Mouse (Mus musculus) MEL (cell line): Measurements from ENCODE around the gene Bmp6.

Experiments used
- CTCF ChIP-seq, 3 experiments: IDR thresholded peaks in 2 of 3; conservative IDR thresholded peaks in 1 of 3; 2 replicates each; pipeline ENCODE4 v1.5.1; 2011 to 2012; ENCODE audit warnings: low read length in 3 of 3, low read depth in 2 of 3, mild to moderate bottlenecking in 2 of 3, improper control_type of control experiment in 1 of 3, inconsistent platforms in 1 of 3, mixed read lengths in 1 of 3, moderate library complexity in 1 of 3; ENCODE audit not compliant: control insufficient read depth in 1 of 3, insufficient read depth in 1 of 3, poor library complexity in 1 of 3, severe bottlenecking in 1 of 3
- E2F4 ChIP-seq: IDR thresholded peaks from 2 replicates; pipeline ENCODE4 v1.6.1; 2011; ENCODE audit warnings: low read depth, low read length, improper control_type of control experiment, borderline replicate concordance
- EP300 ChIP-seq, 2 experiments: IDR thresholded peaks; 2 replicates each; pipeline ENCODE4 v1.6.1; 2011; ENCODE audit warnings: improper control_type of control experiment in 2 of 2, low read length in 2 of 2, low read depth in 1 of 2, mild to moderate bottlenecking in 1 of 2
- MAFK ChIP-seq: IDR thresholded peaks from 2 replicates; pipeline ENCODE4 v1.6.1; 2011; ENCODE audit warnings: low read depth, mild to moderate bottlenecking, low read length, improper control_type of control experiment, borderline replicate concordance
- MYC ChIP-seq: IDR thresholded peaks from 2 replicates; pipeline ENCODE4 v1.6.1; 2011; ENCODE audit warnings: low read depth, mild to moderate bottlenecking, low read length, improper control_type of control experiment, moderate library complexity
- POLR2A ChIP-seq, 2 experiments: IDR thresholded peaks; 2 replicates each; pipeline ENCODE4 v1.6.1; 2011 to 2012; ENCODE audit warnings: low read length in 2 of 2, mild to moderate bottlenecking in 2 of 2, control low read depth in 1 of 2, improper control_type of control experiment in 1 of 2, low read depth in 1 of 2, moderate library complexity in 1 of 2; ENCODE audit not compliant: control insufficient read depth in 1 of 2, insufficient read depth in 1 of 2, poor library complexity in 1 of 2
- SIN3A ChIP-seq: IDR thresholded peaks from 2 replicates; pipeline ENCODE4 v1.6.1; 2012; ENCODE audit warnings: low read length, improper control_type of control experiment, inconsistent platforms
- TAL1 ChIP-seq: IDR thresholded peaks from 2 replicates; pipeline ENCODE4 v1.6.1; 2012; ENCODE audit warnings: mild to moderate bottlenecking, inconsistent platforms, low read length, moderate library complexity, mixed read lengths
- USF1 ChIP-seq: IDR thresholded peaks from 2 replicates; pipeline ENCODE4 v1.6.1; 2014; ENCODE audit warnings: low read depth, mild to moderate bottlenecking, inconsistent platforms, low read length, improper control_type of control experiment, moderate library complexity
- ZMIZ1 ChIP-seq: IDR thresholded peaks from 2 replicates; pipeline ENCODE4 v1.6.1; 2012; ENCODE audit warnings: low read depth, mild to moderate bottlenecking, inconsistent platforms, low read length, improper control_type of control experiment, moderate library complexity

GRCm38 (mm10) chr13:38345431-38345820 is 519 bp downstream of the Bmp6 start:
- TF ChIP-seq E2F4 = no peak
- TF ChIP-seq EP300 (IDR thresholded peaks at IDR 0.05; ENCODE audit: low read depth in 1 of 2, low read length in 2 of 2) = no peak
- no peak for TF ChIP-seq TAL1
- TF ChIP-seq MAFK = no peak
- TF ChIP-seq USF1 = no peak
- TF ChIP-seq MYC = no peak
- TF ChIP-seq SIN3A = no peak
- TF ChIP-seq ZMIZ1 = no peak
- TF ChIP-seq CTCF (IDR thresholded peaks at IDR 0.05 in 2 of 3, conservative IDR thresholded peaks at IDR 0.05 in 1 of 3; ENCODE audit: control insufficient read depth in 1 of 3, insufficient read depth in 1 of 3, low read depth in 2 of 3, low read length in 3 of 3, poor library complexity in 1 of 3, severe bottlenecking in 1 of 3) = no peak
- no peak for TF ChIP-seq POLR2A (IDR thresholded peaks at IDR 0.05; ENCODE audit: control insufficient read depth in 1 of 2, insufficient read depth in 1 of 2, low read depth in 1 of 2, low read length in 2 of 2, poor library complexity in 1 of 2)
